Mouse (Mus musculus) left cerebral cortex, postnatal 25 days (tissue): ENCODE measurements around the gene Thpo. TPM values are rescaled to one million over a fixed set of nuclear protein-coding genes. Genes with fewer than 3 reads are reported as not detected.

Source experiments
- DNase-seq, 2 experiments: peaks; one replicate each; pipeline ENCODE4 v3.0.0; 2022; ENCODE audit warnings: low spot score in 2 of 2, mixed read lengths in 1 of 2
- intact Hi-C: fragments of 180-260 bp; cut with DNase I; formaldehyde crosslinking; loops from one replicate; pipeline ENCODE4 v1.15.1; 2025
- total RNA-seq, 2 experiments: library from RNA; stranded (reverse); gene quantifications; 2 replicates each; pipeline ENCODE4 v1.2.3; 2021

The Thpo gene
- total RNA-seq, 2 experiments from 2014 or later, result 4.6 to 4.7 TPM

DNA sequence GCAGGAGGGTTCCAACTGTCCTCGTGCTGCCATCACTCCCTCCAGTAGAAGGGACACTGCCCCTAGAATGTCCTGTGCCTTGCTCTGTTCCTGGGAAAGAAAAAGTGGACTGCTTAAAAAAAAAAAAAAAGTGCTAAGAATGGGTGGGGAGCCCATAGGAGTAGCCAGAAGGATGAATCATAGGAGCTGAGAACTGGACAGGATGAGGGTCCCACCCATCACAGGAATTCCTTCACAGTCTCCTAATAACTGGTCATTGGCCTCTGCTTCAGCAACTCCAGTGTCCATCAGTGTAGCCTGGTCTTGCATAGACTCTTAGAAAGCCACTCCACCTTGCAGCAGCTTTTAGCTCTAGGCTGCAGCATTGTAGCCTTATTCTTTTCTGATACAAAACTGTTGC lies 7.9 kb downstream of the Thpo start:
- intact Hi-C loops, result no loop called here
- no peak for DNase-seq

DNA sequence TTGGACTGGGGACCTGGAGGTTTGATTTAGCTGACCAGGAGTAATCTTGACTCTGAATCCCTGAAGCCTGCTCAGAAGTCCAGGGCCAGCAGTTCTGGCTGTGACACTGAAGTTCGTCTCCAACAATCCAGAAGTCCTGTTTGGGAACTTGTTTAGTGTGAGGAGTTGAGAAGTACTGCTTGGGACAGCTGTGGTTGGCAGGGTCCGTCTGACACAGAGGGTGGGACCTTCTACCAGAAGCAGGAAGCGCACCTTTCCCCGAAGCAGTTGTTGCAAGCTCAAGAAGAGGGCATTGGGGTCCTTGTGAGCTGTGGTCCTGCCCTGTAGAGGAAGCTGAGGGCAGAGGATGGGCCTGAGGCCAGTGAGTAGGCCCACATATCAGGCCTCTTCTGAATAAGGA lies 8.6 kb downstream of the Thpo start:
- intact Hi-C loops, result loop anchor here (2.0 kb wide), 1 partner anchor 35 kb away; no protein-coding TSS in a partner anchor
- no peak for DNase-seq

DNA sequence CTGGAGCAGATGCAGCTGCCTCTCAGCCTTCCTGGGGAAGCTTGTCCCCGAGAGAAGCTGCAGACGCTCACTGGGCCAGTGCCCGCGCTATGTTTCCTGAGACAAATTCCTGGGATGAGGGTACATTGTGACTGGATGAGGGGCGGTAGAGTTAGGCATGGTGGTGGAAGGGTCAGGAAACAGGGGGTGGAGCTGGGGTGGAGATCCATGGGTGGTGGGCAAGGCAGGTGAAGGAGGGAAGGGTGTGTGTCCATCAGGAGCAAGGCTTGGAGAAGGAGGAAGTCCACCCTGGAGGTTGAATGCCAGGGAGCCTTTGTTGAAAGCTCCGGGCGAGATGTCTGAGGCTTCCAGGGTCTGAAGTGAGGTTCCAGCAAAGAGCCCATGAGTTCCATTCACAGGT lies 9.0 kb downstream of the Thpo start:
- intact Hi-C loops, result loop anchor here (2.0 kb wide), 1 partner anchor 35 kb away; no protein-coding TSS in a partner anchor
- no peak for DNase-seq

DNA sequence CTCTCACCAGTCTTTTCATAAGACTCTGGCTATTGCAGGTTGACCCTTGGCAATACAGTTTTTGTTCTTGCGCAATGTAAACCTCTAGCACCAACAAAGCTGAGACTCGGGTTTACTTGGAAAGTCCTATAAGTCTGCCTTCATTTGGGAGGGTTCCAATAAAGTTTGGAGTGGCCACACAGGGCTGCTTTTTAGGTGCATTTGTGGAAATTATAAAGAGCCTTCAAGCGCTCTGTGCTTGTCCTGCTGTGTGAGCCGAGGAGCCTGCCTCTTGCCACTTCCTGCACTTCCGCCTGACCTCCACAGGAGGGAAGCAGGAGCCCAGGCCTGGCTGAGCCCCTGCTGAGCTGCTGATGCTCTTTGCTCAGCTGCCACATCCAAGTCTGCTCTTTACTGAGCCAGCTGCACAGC lies 10.0 kb downstream of the Thpo start:
- DNase-seq, result no peak

DNA sequence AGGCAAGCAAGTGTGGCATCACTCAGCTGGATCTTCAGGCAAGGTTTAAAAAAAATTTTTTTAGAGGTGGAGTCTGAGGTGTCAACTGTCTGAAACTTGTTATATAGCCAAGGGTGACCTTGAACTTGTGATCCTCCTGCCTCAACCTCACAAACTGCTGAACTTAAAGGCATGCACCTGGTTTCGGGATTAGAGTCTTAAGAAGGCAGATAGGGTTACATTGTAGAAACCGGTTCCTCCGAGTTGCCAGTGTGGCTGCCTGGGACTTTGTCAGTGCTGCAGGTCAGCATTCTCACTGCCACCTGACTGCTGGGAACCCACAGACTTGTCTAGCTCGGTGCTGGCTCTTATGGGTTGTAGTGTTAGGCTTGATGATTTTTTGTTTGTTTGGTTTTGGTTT lies 11.1 kb downstream of the Thpo start:
- intact Hi-C loops, result no loop called here
- no peak for DNase-seq

More for the DNA sequence above, 10.0 kb downstream of the Thpo start:
- intact Hi-C loops, result loop anchor here (2.0 kb wide), 1 partner anchor 36 kb away; no protein-coding TSS in a partner anchor

DNA sequence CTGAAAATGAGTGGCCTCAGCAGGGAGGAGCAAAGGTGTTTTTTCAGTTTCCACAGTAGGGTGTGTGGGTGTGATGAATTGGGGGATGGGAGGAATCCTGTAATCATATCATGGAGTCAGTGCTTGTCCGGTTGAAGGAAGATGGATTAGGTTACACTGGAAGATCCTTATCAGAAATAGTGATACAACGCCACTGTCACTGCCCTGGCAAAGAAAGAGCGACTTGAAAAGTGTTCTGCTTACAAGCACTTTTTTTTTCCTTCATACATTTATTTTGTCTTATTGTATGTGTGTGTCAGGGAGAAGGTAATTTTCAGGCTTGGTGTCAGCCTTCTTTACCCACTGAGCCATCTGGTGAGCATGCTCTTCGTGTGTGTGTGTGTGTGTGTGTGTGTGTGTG lies 11.6 kb downstream of the Thpo start:
- no peak for DNase-seq
- intact Hi-C loops, result no loop called here

DNA sequence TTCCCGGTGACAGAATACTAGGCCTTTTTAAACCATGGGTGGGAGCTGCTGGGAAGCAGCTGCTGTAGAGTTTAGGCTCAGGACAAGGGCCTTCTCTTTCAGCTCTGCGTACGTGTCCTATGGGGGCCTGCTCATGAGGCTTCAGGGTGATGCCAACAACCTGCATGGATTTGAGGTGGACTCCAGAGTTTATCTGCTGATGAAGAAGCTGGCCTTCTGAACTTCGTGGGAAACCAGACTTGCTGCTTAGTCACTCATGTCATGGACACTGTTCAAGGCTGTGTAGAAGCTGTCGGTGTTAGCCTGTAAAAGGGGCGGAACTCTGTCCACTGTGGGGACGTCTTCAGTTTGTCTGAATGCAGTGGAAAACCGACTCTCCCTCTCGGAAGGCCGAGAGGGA lies 12.5 kb downstream of the Thpo start:
- no peak for DNase-seq
- intact Hi-C loops, result no loop called here

DNA sequence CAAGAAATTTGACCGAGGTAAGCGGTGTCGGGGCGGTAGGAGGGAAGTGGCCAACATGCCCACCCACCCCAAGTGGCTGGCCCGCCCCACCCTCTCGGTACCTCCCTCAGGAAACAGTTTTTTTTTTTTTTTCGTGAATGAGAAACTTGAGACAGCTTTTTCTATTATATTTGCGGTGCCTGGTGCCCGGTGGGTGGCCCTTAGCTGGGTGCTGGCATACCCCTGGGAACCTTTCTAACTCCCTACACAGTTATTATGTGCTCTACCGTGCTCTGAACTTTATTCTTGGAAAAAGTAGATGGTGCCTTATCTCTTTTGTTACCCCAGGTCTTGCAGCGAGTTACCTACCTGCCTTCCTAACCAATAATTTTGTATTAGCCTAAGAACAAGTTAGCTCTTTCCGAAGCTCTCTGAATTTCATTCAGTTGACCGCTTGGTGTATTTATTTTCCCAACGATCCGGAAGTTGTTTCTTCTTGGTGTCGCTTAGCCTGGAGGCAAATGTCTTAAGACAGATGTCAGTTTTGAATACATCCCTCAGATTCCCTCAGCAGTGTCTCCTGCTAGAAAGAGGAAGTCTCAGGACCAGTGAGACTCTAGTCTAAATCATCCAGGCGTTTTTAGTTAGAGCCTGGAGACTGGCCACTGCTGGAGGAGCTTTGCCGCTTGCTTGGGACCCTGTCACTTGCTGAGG lies 16.2 kb downstream of the Thpo start:
- no peak for DNase-seq
- intact Hi-C loops, result loop anchor here (1.0 to 5.0 kb wide), 7 partner anchors 15 to 474 kb away; partner anchors contain the start of gene Chrd

DNA sequence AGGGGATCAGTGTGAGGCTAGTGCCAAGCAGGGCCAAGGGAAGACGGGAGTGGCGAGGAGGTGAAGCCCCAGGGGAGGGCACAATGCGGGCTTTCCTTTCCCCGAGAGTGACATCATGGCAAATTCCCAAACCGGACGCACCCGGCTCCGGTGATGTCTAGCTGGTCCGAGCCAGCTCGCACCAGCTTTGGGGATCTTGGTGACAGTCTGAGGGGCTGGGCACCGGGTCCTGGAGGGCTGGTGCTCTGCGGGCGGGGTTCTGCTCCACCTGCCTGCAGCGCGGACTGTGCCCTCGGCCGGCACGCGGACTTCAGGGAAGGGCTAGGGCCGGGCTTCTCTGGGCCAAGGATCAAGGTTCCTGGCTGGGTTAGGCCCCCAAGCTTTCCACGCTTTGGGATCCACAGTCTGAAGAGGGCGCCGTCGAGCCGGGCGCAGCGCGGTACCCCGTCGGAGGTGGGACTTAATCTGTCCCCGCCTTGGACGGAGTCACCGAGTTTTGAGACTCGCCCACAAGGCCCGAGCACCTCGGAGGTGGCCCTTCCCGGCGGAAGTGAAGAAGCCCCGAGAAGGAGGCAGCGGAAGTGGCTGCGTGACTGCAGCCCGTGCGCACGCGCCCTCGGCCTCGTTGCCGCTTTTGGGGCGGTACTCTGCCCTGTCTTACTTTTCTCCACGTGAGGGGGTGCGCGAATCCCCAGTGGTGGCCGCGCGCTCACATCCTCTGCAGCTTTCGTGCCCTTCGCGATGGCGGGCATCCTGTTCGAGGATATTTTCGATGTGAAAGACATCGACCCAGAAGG lies 16.9 kb downstream of the Thpo start, which contains the start of the genes Polr2h and Clcn2:
TSS of gene Polr2h (plus strand) at position 485 of the 797 bp plus-strand sequence.
TSS of gene Clcn2 (minus strand) at position 566 of the 797 bp plus-strand sequence.
- DNase-seq, result peak; percentile 97 to 99
- intact Hi-C loops, result loop anchor here (1.0 to 5.0 kb wide), 7 partner anchors 15 to 475 kb away; partner anchors contain the start of gene Chrd

DNA sequence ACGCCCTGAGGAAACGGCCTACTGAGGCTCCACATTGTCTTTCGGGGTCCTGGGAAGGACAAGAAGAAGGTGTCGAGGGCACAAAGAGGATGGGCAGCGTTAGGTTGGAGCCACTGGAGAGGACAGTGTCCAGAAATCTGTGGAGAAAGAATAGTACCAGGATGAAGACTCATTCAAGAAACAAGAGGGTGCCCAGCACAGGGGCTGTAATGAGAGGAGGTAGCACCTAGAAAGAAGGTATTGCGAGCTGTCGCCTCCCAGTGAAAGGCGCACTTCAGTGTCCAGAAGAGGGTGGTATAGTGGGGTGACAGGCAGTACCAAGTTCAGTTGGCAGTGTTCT lies 17.5 kb downstream of the Thpo start:
- intact Hi-C loops, result loop anchor here (1.0 to 5.0 kb wide), 7 partner anchors 16 to 475 kb away; partner anchors contain the start of gene Chrd
- DNase-seq, result no peak

DNA sequence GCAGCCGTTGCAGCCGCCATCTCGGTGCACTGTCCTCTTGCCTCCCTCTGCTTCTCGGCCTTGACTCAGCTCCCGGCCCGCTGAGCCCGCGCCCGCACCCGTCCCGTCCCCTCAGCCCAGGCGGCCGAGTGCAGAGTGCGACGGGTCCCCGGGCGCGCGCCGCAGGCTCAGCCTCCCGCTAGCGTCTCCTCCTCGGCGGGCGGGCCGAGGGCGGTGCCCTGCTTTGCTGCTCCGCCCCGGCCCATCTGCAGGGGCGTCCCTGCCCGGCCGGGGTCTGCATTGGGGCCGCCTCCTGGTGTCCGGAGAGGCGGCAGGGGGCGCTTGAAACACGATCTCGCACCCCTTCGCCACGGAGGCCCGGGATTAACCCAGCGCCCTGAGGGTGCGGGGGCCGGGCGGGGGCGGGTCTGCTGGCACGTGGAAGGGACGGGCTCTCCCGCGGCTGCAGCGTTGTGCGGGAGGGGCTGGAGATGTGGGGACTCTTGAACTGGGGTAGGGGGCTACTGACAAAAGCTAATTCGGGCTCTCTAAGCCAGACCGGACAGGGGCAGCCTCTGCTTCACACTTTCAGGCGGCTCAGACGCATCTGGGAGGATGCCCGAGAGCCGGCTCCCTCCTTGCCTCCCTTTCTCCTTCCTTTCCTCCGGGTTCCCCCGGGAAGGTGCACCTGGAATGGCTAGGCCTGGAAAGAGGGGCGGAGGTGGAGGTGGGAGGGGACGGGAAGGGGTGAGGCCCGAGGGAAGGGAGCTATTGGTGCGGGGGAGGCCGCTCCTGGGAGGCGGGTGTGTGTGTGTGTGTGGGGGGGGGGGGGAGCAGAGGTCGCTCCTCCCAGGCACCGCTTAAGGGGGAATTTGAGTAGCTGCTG lies 18.1 kb downstream of the Thpo start:
- intact Hi-C loops, result loop anchor here (2.0 to 5.0 kb wide), 6 partner anchors 17 to 453 kb away; partner anchors contain the start of gene Chrd
- DNase-seq, result peak; percentile 82 to 86

DNA sequence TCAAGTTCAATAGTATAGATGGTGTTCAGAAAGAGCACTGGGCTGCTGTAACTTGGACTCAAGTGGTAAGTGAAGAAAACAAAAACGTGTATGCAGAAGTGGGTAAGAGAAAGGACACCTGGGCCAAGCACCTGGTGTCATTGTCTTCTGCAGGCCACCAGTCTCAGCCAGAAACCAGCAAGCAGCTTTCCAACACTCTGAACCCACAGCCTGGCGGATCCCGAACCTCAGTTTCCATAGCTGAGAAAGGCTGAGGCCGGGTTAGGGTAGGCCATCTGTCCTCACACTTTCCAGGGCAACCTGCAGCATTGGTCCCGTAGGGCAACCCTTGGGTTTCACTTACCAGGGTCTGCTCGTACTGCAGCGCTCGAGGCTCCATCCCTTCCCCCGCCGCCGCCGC lies 18.7 kb downstream of the Thpo start:
- no peak for DNase-seq

DNA sequence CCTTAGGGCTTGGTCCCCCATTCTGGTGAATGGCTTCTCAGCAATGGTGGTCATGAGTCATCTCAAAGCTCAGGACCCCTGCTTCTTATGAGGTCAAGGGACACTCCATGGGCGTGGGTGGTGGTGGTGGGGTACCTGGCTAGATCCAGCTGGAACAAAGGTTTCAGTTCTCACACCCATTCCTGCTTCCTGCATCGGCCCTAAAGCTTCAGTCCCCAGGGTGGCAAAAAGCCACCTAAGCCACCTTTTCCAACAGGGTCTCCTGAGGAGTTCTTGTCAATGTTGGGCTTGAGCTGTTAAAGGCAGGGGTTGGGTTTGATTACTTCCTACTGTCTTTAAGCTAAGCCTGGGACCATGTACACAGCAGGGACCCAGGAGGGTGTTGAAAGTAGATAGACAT lies 19.1 kb downstream of the Thpo start:
- no peak for DNase-seq
- intact Hi-C loops, result loop anchor here (5.0 kb wide), 1 partner anchor 107 kb away; no protein-coding TSS in a partner anchor

More for the DNA sequence above, 18.7 kb downstream of the Thpo start:
- intact Hi-C loops, result loop anchor here (5.0 kb wide), 1 partner anchor 107 kb away; no protein-coding TSS in a partner anchor

DNA sequence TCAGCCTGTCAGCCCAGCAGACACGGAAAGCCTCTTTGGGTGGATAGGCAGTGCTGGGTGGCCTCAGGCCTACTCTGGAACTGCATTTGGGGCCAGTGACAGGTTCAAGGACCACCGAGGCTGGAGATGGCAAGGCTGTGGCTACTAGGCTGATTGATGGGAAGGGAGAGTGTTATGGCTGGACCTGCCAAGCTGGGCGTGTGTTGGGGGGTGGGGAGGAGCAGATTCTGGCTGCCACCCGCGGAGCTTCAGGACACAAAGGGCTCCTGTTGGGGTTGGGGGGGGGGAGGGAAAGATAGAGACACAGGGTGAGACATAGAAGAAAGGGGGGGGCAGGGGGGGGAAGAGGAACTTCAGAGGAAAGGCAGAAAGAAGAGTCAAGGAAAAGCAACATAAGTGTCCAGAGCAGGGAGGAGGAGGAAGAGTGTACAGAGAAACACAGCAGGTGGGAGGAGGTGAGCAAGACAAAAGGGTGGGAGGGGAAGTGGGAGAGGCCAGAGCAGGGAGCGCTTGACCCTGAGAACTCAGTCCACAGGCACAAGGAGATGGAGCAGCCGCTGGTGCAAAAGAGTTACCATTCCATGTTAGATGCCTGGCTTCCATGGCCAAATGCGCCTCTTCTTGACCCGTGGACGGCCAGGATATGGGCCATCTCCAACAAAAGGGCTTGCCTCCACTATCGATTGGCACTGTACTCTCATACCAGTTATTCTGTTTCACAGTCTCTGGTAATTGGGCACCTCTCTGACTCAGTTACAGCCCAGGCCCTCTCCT lies 19.8 kb downstream of the Thpo start:
- DNase-seq, result no peak
- intact Hi-C loops, result loop anchor here (5.0 kb wide), 1 partner anchor 108 kb away; no protein-coding TSS in a partner anchor

DNA sequence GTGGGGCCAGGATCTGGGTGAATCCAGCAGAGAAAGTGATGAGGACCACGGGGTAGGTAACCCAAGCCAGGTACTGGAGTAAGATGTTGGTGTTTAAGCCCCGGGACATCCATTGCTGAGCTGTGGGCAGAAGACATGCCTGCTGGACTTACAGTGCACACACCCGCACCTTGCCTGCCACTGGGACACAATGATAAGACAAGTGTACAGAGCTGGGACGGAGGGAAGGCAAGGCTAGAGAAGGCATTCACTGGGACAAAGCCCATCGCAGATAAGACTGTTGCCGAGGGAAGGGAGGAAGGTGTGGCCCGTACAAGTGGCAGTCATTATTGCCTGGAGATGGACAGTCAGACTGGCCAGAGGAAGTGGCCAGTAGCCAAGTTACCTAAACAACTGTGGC lies 21.4 kb downstream of the Thpo start:
- intact Hi-C loops, result no loop called here
- no peak for DNase-seq

DNA sequence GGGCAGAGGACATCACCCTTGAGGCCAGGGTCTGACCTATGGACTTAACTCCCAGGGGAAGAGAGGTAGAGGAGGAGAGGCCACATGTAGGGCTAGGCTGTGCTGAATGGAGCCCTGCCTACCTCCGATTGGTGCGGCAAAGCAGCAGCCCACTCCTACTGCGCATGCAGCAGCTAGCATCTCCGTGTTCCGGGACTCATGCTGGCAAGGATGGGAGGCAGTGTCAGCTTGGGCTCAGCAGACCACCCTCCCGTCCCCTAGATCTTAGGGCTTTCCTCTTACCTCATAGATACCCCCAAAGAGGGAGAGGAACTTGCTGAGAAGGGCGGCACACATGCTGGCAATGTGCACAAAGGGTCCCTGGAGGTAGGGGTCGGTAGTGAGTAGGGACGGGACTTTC lies 22.1 kb downstream of the Thpo start:
- no peak for DNase-seq
- intact Hi-C loops, result no loop called here

DNA sequence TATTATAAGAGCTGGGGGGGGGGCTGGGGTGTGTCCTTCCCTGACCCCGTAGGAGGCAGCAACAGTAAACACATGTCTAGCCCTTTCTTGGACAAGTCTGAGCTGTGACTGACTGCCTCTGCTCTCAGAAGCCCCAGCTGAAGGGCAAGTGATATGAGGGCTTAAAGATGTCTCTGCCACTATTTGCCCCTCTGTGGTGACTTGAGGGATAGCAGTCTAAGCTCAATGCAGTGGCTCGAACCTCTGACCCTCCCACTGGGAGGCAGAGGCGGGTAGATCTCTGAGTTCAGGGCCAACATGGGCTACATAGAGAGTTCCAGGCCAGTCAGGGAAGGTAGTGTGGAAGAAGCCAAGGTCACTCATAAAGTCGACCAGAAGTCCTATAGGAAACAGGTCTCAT lies 23.5 kb downstream of the Thpo start:
- intact Hi-C loops, result no loop called here

DNA sequence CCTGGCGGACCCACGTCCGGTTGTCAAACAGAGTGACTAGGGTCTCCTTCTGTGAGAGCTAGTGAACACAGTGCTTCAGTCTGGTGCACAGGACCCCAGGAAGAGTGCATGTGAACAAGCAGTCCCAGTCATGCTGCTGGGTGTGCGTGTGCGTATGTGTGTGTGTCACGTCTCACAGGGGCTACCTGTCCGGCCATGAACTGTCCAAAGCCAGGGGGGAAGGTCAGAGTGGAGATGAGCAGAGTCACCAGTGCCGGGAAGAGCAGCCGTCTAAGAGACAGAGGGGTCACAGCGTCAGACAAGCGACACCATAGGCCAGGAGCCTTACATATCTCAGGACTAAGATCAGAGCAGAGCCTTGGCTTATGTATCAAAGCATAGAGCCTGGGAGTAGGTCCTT lies 23.9 kb downstream of the Thpo start:
- no peak for DNase-seq
- intact Hi-C loops, result no loop called here

More for the DNA sequence above, 23.5 kb downstream of the Thpo start:
- no peak for DNase-seq
